Mouse (Mus musculus): Measurements from ENCODE around the gene Mrpl55. TPM values are rescaled to one million over a fixed set of nuclear protein-coding genes. Genes with fewer than 3 reads are reported as not detected.

Gene Mrpl55
- total RNA-seq (2021): 100 to 1,000 TPM; 113 to 117 TPM
- polyA plus RNA-seq (2012; rRNA removed): 78.1 and 110 TPM in 2 replicates
- long read RNA-seq, transcript Mrpl55-204 (4 exons, 757 nt): minor isoform, 5 of 134 reads
- long read RNA-seq, transcript Mrpl55-203 (4 exons, 792 nt): minor isoform, 36 of 134 reads
- long read RNA-seq, transcript Mrpl55-201 (4 exons, 940 nt): major isoform, 52 of 134 reads
- long read RNA-seq, transcript Mrpl55-205 (4 exons, 718 nt): minor isoform, 6 of 134 reads
- long read RNA-seq, partial matches to known transcripts: 3 of 134 reads
- long read RNA-seq, other reads (novel, unspliced or antisense): 32 of 134 reads

- Histone ChIP-seq H3K27ac (peak within 1 kb of the TSS; percentile 89), H3K79me2 (replicated peaks; ENCODE audit: control insufficient read depth, insufficient read depth, low read length) (peaks cover 2% of the 10 kb centered on the region; the same call in 1 of the 2 replicates), H3K27me3 (ENCODE audit: control insufficient read depth, insufficient read depth, low read length) (no peaks in the 10 kb centered on the region), H3K9ac (ENCODE audit: low read depth, low read length) (peak within 1 kb of the TSS; percentile 72), H3K4me3 (peak within 1 kb of the TSS; percentile 90), H3K36me3 (ENCODE audit: control insufficient read depth, insufficient read depth, low read length) (no peaks in the 10 kb centered on the region), H3K4me1 (ENCODE audit: control insufficient read depth, insufficient read depth, low read length) (no peaks in the 10 kb centered on the region)
- peak; percentile 88 for TF ChIP-seq POLR2A (IDR thresholded peaks at IDR 0.05; ENCODE audit: insufficient read depth, low read depth, low read length)
- peak; percentile 26; the same call in 1 of the 2 replicates for TF ChIP-seq CTCF (IDR thresholded peaks at IDR 0.05)
- peak; percentile 63; the same call in 1 of the 2 replicates for TF ChIP-seq EP300 (IDR thresholded peaks at IDR 0.05; ENCODE audit: insufficient read depth, low read depth, low read length)
- intact Hi-C loops (cut with DNase I): loop anchor here (1.0 to 10.0 kb wide), 2 partner anchors 11 to 228 kb away; partner anchors contain the start of gene Trim11
- under 1% methylated on average over 63 of the region's 63 CpGs for WGBS
- DNase-seq: peak; percentile 94 to 96
Measured at GRCm38 (mm10) chr11:59202081-59202995, at the start of gene Mrpl55. Gene Mrpl55, plus strand, starts transcription at chr11:59202486.

- no peak overlapping the region for H3K9ac ChIP-seq (ENCODE audit: low read depth, low read length)
- no peaks in the 10 kb centered on the region for H3K4me1 ChIP-seq (ENCODE audit: control insufficient read depth, insufficient read depth, low read length)
- H3K4me3 ChIP-seq: no peak overlapping the region
- no peak for TF ChIP-seq POLR2A (IDR thresholded peaks at IDR 0.05; ENCODE audit: insufficient read depth, low read depth, low read length)
- TF ChIP-seq EP300 (IDR thresholded peaks at IDR 0.05; ENCODE audit: insufficient read depth, low read depth, low read length): 0 out of 2 replicates have a peak, but pooled peaks have one; percentile 20
- TF ChIP-seq CTCF (IDR thresholded peaks at IDR 0.05): no peak
- no peaks in the 10 kb centered on the region for H3K27me3 ChIP-seq (ENCODE audit: control insufficient read depth, insufficient read depth, low read length)
- H3K27ac ChIP-seq: no peak overlapping the region
- intact Hi-C loops (cut with DNase I): no loop called here
- peak in 1 of 2 experiments; percentile 15 for DNase-seq
- no peaks in the 10 kb centered on the region for H3K36me3 ChIP-seq (ENCODE audit: control insufficient read depth, insufficient read depth, low read length)
- 59% methylated on average over 7 of the region's 7 CpGs for WGBS
- H3K79me2 ChIP-seq (replicated peaks; ENCODE audit: control insufficient read depth, insufficient read depth, low read length): no peaks in the 10 kb centered on the region
Measured at GRCm38 (mm10) chr11:59154220-59154619, 48.1 kb upstream of the Mrpl55 start.

- intact Hi-C loops (cut with DNase I): no loop called here
- Histone ChIP-seq H3K27ac (no peak overlapping the region), H3K79me2 (replicated peaks; ENCODE audit: control insufficient read depth, insufficient read depth, low read length) (no peaks in the 10 kb centered on the region), H3K4me1 (ENCODE audit: control insufficient read depth, insufficient read depth, low read length) (no peaks in the 10 kb centered on the region), H3K36me3 (ENCODE audit: control insufficient read depth, insufficient read depth, low read length) (no peaks in the 10 kb centered on the region), H3K27me3 (ENCODE audit: control insufficient read depth, insufficient read depth, low read length) (no peaks in the 10 kb centered on the region), H3K4me3 (no peak overlapping the region), H3K9ac (ENCODE audit: low read depth, low read length) (no peak overlapping the region)
- no peak for DNase-seq
- TF ChIP-seq CTCF (IDR thresholded peaks at IDR 0.05) (no peak), POLR2A (IDR thresholded peaks at IDR 0.05; ENCODE audit: insufficient read depth, low read depth, low read length) (no peak), EP300 (IDR thresholded peaks at IDR 0.05; ENCODE audit: insufficient read depth, low read depth, low read length) (no peak)
- 85% methylated on average over 5 of the region's 5 CpGs for WGBS
Measured at GRCm38 (mm10) chr11:59155900-59156299, 46.4 kb upstream of the Mrpl55 start.

- Histone ChIP-seq H3K79me2 (replicated peaks; ENCODE audit: control insufficient read depth, insufficient read depth, low read length) (no peaks in the 10 kb centered on the region), H3K36me3 (ENCODE audit: control insufficient read depth, insufficient read depth, low read length) (no peaks in the 10 kb centered on the region), H3K9ac (ENCODE audit: low read depth, low read length) (no peak overlapping the region), H3K4me3 (no peak overlapping the region), H3K4me1 (ENCODE audit: control insufficient read depth, insufficient read depth, low read length) (peaks cover 6% of the 10 kb centered on the region), H3K27ac (no peak overlapping the region), H3K27me3 (ENCODE audit: control insufficient read depth, insufficient read depth, low read length) (no peaks in the 10 kb centered on the region)
- intact Hi-C loops (cut with DNase I): no loop called here
- TF ChIP-seq CTCF (IDR thresholded peaks at IDR 0.05) (no peak), EP300 (IDR thresholded peaks at IDR 0.05; ENCODE audit: insufficient read depth, low read depth, low read length) (no peak)
- 94% methylated on average over 13 of the region's 13 CpGs for WGBS
- peak in 1 of 2 experiments; percentile 14 for DNase-seq
Measured at GRCm38 (mm10) chr11:59159099-59159498, 43.2 kb upstream of the Mrpl55 start.

GRCm38 (mm10) chr11:59159558-59159957 lies 42.7 kb upstream of the Mrpl55 start:
- H3K9ac ChIP-seq (ENCODE audit: low read depth, low read length): no peak overlapping the region
- intact Hi-C loops (cut with DNase I): no loop called here
- DNase-seq: peak in 1 of 2 experiments; percentile 15
- no peak overlapping the region for H3K4me3 ChIP-seq
- no peak overlapping the region for H3K27ac ChIP-seq
- H3K79me2 ChIP-seq (replicated peaks; ENCODE audit: control insufficient read depth, insufficient read depth, low read length): no peaks in the 10 kb centered on the region
- TF ChIP-seq EP300 (IDR thresholded peaks at IDR 0.05; ENCODE audit: insufficient read depth, low read depth, low read length) (no peak), POLR2A (IDR thresholded peaks at IDR 0.05; ENCODE audit: insufficient read depth, low read depth, low read length) (no peak), CTCF (IDR thresholded peaks at IDR 0.05) (no peak)
- H3K4me1 ChIP-seq (ENCODE audit: control insufficient read depth, insufficient read depth, low read length): peaks cover 9% of the 10 kb centered on the region
- H3K27me3 ChIP-seq (ENCODE audit: control insufficient read depth, insufficient read depth, low read length): no peaks in the 10 kb centered on the region
- 88% methylated on average over 4 of the region's 4 CpGs for WGBS
- no peaks in the 10 kb centered on the region for H3K36me3 ChIP-seq (ENCODE audit: control insufficient read depth, insufficient read depth, low read length)

All from heart, adult 2 months (tissue).